Mouse (Mus musculus) spleen, adult 2 months (tissue): ENCODE results near the gene C8a.

ENCODE experiments used
- CTCF ChIP-seq: fragments of 200-500 bp; IDR thresholded peaks from 2 replicates; pipeline ENCODE4 v1.5.1; 2011; ENCODE audit warnings: mild to moderate bottlenecking, inconsistent platforms; ENCODE audit not compliant: insufficient read depth, insufficient read length, insufficient replicate concordance; ENCODE audit errors: extremely low read depth
- POLR2A ChIP-seq: fragments of 200-500 bp; IDR thresholded peaks from 2 replicates; pipeline ENCODE4 v1.6.1; 2011; ENCODE audit warnings: low read depth, low read length, inconsistent platforms

GRCm38 (mm10) chr4:104798951-104799350 is 77.2 kb downstream of the C8a start:
- TF ChIP-seq POLR2A (no peak), CTCF (no peak)
